Mouse (Mus musculus) ES-Bruce4 (cell line): Measurements from ENCODE around the gene Ccnf. TPM values are rescaled to one million over a fixed set of nuclear protein-coding genes. Genes with fewer than 3 reads are reported as not detected.

Experiments
- H3K27ac ChIP-seq: 2 replicates; pipeline ENCODE4 v1.5.1; 2012; ENCODE audit warnings: low read length, inconsistent platforms; ENCODE audit not compliant: insufficient read depth
- H3K27me3 ChIP-seq: 2 replicates; pipeline ENCODE4 v1.6.1; 2012; ENCODE audit warnings: mild to moderate bottlenecking, low read length, inconsistent platforms; ENCODE audit not compliant: control insufficient read depth, poor library complexity, insufficient read depth, severe bottlenecking
- H3K36me3 ChIP-seq: 2 replicates; pipeline ENCODE4 v1.6.1; 2012; ENCODE audit warnings: inconsistent platforms, mild to moderate bottlenecking, low read length, moderate library complexity; ENCODE audit not compliant: control insufficient read depth, poor library complexity, insufficient read depth, severe bottlenecking
- H3K4me1 ChIP-seq: one replicate; pipeline ENCODE4 v1.8.1; 2011; ENCODE audit warnings: low read length; ENCODE audit not compliant: control insufficient read depth, insufficient read depth
- H3K4me3 ChIP-seq: 2 replicates; pipeline ENCODE4 v1.5.1; 2011; ENCODE audit warnings: low read depth, mild to moderate bottlenecking, low read length
- H3K9ac ChIP-seq: 2 replicates; pipeline ENCODE4 v1.6.1; 2012; ENCODE audit warnings: low read depth, mild to moderate bottlenecking, inconsistent platforms; ENCODE audit not compliant: poor library complexity, severe bottlenecking
- H3K9me3 ChIP-seq: replicated peaks from 2 replicates; pipeline ENCODE4 v1.6.1; 2012; ENCODE audit warnings: mild to moderate bottlenecking, low read length, inconsistent platforms; ENCODE audit not compliant: control insufficient read depth, poor library complexity, insufficient read depth, severe bottlenecking
- CTCF ChIP-seq: IDR thresholded peaks from one replicate; pipeline ENCODE4 v1.8.1; 2011; ENCODE audit warnings: low read depth, low read length
- EP300 ChIP-seq: IDR thresholded peaks from 2 replicates; pipeline ENCODE4 v1.6.1; 2011; ENCODE audit warnings: low read depth, low read length; ENCODE audit not compliant: insufficient read depth
- POLR2A ChIP-seq: IDR thresholded peaks from one replicate; pipeline ENCODE4 v1.8.1; 2011; ENCODE audit warnings: low read length; ENCODE audit not compliant: insufficient read depth
- polyA plus RNA-seq: library from polyadenylated mRNA; stranded (reverse); fragments of >200 nt; gene quantifications from 2 replicates; pipeline ENCODE4 v1.2.4, GENCODE M21; 2011; ENCODE audit warnings: low read depth; ENCODE audit not compliant: missing spikeins, insufficient read depth, insufficient read length

Gene Ccnf
- polyA plus RNA-seq, 1 experiment, result 133 TPM

DNA sequence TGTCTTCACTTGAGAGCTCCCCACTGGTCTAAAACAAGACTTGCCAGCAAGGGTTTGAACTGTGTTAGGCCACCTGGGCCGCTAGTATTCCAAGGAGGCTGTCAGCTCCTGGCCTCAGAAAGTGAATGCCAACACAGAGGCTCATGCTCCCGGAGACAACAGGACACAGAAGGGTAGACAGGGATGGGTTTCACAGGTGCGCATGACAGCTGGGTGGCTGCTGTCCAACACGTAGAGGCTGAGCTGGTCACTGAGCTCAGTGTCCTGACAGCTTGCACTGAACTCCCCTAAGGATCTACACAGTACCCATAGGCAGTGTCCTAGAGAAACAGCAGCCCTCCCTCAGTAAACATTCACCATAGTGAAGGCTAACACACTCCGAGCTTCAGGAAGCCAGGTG lies 27.8 kb downstream of the Ccnf start:
- Histone ChIP-seq H3K9me3 (no peaks in the 10 kb centered on the region), H3K27me3 (no peaks in the 10 kb centered on the region), H3K4me1 (peaks cover 2% of the 10 kb centered on the region), H3K36me3 (peaks cover 45% of the 10 kb centered on the region), H3K9ac (no peak overlapping the region), H3K27ac (no peak overlapping the region), H3K4me3 (no peak overlapping the region)
- TF ChIP-seq CTCF (no peak), EP300 (no peak), POLR2A (no peak)

DNA sequence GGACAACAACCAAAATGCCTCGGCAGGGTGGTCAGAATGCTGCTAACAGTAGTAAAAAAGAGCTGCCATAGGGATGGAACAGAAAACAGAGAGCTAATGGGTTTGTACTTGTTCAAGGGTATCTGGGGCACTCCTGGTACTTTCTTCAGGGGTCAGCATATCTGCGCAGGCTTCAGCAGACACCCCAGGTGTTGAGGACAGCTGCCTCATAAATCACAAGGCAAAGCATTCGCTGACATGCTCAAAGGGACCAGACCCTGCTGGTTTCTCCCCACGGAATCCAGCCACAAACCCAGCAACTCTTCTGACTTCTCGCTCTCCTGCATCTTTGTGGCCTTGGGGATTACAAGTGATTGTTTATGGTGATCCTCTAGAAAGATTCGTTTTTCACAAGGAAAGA lies 28.6 kb downstream of the Ccnf start:
- Histone ChIP-seq H3K36me3 (peaks cover 36% of the 10 kb centered on the region), H3K4me1 (peaks cover 2% of the 10 kb centered on the region), H3K9me3 (no peaks in the 10 kb centered on the region), H3K4me3 (no peak overlapping the region), H3K27ac (no peak overlapping the region), H3K27me3 (no peaks in the 10 kb centered on the region), H3K9ac (no peak overlapping the region)
- TF ChIP-seq CTCF, result no peak
- TF ChIP-seq EP300, result no peak
- TF ChIP-seq POLR2A, result no peak

DNA sequence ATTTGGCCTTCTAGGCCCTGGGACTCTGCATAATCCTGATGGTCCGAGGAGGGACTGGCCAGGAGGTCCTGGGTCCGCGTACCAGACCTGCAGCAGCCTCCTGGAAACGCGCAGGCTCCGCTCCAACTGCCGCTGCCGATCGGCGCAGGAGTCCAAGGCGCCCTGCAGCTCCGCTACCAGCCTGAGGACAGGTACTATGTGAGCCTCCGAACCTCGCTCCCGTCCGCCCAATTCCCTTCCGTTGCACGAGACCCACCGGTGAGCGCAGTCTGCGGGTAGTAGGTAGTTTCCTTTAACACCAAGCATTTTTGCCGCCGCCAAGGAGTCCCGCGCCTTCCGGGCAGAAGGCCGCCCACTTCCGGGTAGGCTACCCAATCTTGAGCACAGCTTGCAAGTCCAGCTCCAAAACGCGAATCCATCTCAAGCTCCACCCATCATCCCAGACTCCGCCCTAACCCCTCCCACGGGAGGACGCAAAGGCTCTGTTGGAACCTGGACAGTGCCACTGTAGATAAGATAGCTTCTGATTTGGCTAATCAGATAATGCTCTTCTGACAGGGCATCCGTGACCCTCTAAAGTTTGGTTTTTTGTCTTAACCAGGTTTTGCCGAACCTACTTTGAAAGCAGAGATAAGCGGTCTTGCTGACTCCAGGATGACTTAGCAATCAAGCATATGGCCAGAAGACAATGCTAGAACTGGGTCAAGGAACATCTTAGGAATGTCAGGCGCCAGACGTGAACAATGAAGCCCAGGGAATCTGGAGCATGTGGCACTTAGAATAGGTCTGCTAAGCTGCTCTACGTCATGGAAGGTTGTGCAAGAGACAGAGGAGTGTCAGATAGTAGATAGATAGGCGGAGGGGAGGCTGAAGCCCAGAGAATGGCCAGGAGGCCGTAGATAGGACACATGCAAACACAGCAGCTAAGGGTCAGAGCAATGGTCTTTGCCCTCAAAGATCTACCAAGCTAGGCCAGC lies 30.6 kb downstream of the Ccnf start, which contains the start of gene Tedc2:
Gene Tedc2, minus strand, starts transcription at position 417 of the 977 bp plus-strand sequence.
- TF ChIP-seq CTCF (no peak), POLR2A (peak; percentile 45), EP300 (0 out of 2 replicates have a peak, but pooled peaks have one; percentile 18)
- peaks cover 5% of the 10 kb centered on the region for H3K4me1 ChIP-seq
- H3K9ac ChIP-seq, result peak within 1 kb of the TSS; percentile 67
- no peaks in the 10 kb centered on the region for H3K27me3 ChIP-seq
- H3K27ac ChIP-seq, result peak within 1 kb of the TSS; percentile 45
- no peaks in the 10 kb centered on the region for H3K9me3 ChIP-seq
- peaks cover 26% of the 10 kb centered on the region for H3K36me3 ChIP-seq
- peak within 1 kb of the TSS; percentile 85 for H3K4me3 ChIP-seq

DNA sequence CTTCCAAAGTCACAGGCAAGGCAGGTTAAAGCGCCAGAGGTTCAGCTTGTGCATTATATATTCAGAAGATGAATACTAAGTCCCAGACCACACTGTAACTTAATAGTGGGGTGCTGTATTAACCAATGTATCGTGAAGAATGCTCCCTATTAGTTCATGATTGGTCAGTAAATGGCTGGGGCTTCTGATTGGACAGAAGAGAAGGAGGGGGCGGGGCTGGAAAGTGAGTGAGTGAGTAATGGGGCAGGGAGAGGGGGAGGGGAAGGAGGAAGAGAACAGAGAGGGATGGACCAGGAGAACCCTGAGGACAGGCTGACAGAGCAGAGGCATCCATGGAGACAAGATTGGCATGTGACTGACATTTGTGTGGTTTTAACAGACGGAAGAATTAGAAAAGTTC lies 34.4 kb downstream of the Ccnf start:
- Histone ChIP-seq H3K9me3 (no peaks in the 10 kb centered on the region), H3K4me1 (peaks cover 5% of the 10 kb centered on the region), H3K27me3 (no peaks in the 10 kb centered on the region), H3K9ac (no peak overlapping the region), H3K36me3 (peaks cover 10% of the 10 kb centered on the region; the same call in 1 of the 2 replicates), H3K4me3 (no peak overlapping the region), H3K27ac (0 out of 2 replicates have a peak overlapping the region, but pooled peaks have one; percentile 25)
- no peak for TF ChIP-seq POLR2A
- no peak for TF ChIP-seq EP300
- no peak for TF ChIP-seq CTCF

DNA sequence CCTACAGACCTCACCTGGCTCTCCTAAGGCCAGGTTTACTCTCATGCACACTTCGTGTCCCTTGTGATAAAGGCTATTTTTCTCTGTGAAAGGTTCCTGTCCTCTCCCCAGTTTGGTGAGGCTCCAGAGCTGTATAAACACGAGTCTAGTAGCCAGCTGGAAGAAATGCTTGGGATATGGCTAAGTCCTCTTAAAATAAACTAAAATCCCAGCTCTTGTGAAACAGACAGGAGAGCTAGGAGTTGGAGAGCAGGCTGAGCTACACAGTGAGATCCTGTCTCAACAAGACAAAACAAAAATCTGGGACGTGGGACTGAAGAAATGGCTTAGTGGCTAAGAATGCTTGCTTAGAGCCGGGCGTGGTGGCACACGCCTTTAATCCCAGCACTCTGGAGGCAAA lies 38.1 kb downstream of the Ccnf start:
- no peak overlapping the region for H3K9ac ChIP-seq
- no peaks in the 10 kb centered on the region for H3K9me3 ChIP-seq
- no peaks in the 10 kb centered on the region for H3K27me3 ChIP-seq
- no peak for TF ChIP-seq POLR2A
- no peak for TF ChIP-seq EP300
- TF ChIP-seq CTCF, result no peak
- H3K27ac ChIP-seq, result no peak overlapping the region
- no peak overlapping the region for H3K4me3 ChIP-seq
- peaks cover 6% of the 10 kb centered on the region for H3K4me1 ChIP-seq
- H3K36me3 ChIP-seq, result peaks cover 10% of the 10 kb centered on the region; the same call in 1 of the 2 replicates
